Mouse (Mus musculus) embryonic fibroblast, embryonic 13.5 days (primary cell): Measurements from ENCODE around the gene Phf24.

Experiments used
- CTCF ChIP-seq: IDR thresholded peaks from 2 replicates; pipeline ENCODE4 v1.5.1; 2011; ENCODE audit warnings: mild to moderate bottlenecking, control low read depth, low read length, moderate library complexity, borderline replicate concordance; ENCODE audit not compliant: insufficient read depth
- POLR2A ChIP-seq: IDR thresholded peaks from 2 replicates; pipeline ENCODE4 v1.6.1; 2011; ENCODE audit warnings: low read depth, mild to moderate bottlenecking, control low read depth, low read length, moderate library complexity

- TF ChIP-seq CTCF (no peak), POLR2A (no peak)
Measured at GRCm38 (mm10) chr4:42902730-42903129, 13.7 kb upstream of the Phf24 start.
